Mouse (Mus musculus): Measurements from ENCODE around the gene Lim2. TPM values are rescaled to one million over a fixed set of nuclear protein-coding genes. Genes with fewer than 3 reads are reported as not detected.

Lim2 gene
- total and polyA plus RNA-seq, 3 experiments, result not detected

- Histone ChIP-seq H3K4me1 (ENCODE audit: insufficient read depth, low read depth, low read length) (peaks cover 58% of the 10 kb centered on the region), H3K9me3 (replicated peaks) (no peaks in the 10 kb centered on the region), H3K36me3 (replicated peaks) (peaks cover 88% of the 10 kb centered on the region), H3K4me3 (ENCODE audit: low read depth, low read length) (no peak overlapping the region), H3K27me3 (ENCODE audit: insufficient read depth, low read length) (no peaks in the 10 kb centered on the region)
- ATAC-seq (ENCODE audit: extremely low read depth, insufficient number of reproducible peaks, low FRiP score, poor library complexity, severe bottlenecking) (no peak), DNase-seq (ENCODE audit: low spot score) (no peak)
- TF ChIP-seq CTCF (IDR thresholded peaks at IDR 0.05; ENCODE audit: low read depth, low read length), result no peak
Observed at GRCm38 (mm10) chr7:43449811-43450210, 22.3 kb downstream of the Lim2 start.

GRCm38 (mm10) chr7:43451726-43452125, 24.3 kb downstream of the Lim2 start:
- H3K4me3 ChIP-seq (ENCODE audit: low read depth, low read length), result no peak overlapping the region
- ATAC-seq (ENCODE audit: extremely low read depth, insufficient number of reproducible peaks, low FRiP score, poor library complexity, severe bottlenecking) (no peak), DNase-seq (ENCODE audit: low spot score) (no peak)
- H3K4me1 ChIP-seq (ENCODE audit: insufficient read depth, low read depth, low read length), result peaks cover 41% of the 10 kb centered on the region
- TF ChIP-seq GATA2 (IDR thresholded peaks at IDR 0.05; ENCODE audit: borderline replicate concordance, low read depth, low read length) (no peak), TAL1 (conservative IDR thresholded peaks at IDR 0.05; ENCODE audit: low read depth, low read length) (no peak), POLR2AphosphoS5 (IDR thresholded peaks at IDR 0.05; ENCODE audit: insufficient replicate concordance, low read depth, low read length) (no peak), CTCF (IDR thresholded peaks at IDR 0.05; ENCODE audit: low read depth, low read length) (no peak), GATA1 (IDR thresholded peaks at IDR 0.05; ENCODE audit: borderline replicate concordance, low read length) (no peak)
- H3K27me3 ChIP-seq (ENCODE audit: insufficient read depth, low read length), result no peaks in the 10 kb centered on the region
- H3K9me3 ChIP-seq (replicated peaks), result no peaks in the 10 kb centered on the region
- peaks cover 93% of the 10 kb centered on the region for H3K36me3 ChIP-seq (replicated peaks)

DNA sequence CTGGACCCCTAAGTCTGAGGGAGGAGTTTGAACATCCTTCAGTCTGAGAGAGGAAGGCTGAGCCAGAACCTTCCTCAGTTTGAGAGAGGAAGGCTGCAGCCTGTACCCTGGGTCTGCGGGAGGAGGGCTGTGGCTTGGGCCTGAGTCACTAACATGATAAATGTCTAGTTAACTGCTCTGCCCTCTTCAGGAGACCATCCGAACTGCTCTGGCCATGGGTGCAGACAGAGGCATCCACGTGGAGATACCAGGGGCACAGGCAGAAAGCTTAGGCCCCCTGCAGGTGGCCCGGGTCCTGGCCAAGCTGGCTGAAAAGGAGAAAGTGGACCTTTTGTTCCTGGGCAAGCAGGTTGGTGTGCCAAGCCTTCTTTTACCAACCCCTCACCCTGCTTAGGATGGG, 25.1 kb downstream of the Lim2 start:
- Histone ChIP-seq H3K9me3 (replicated peaks) (no peaks in the 10 kb centered on the region), H3K36me3 (replicated peaks) (peaks cover 93% of the 10 kb centered on the region), H3K27me3 (ENCODE audit: insufficient read depth, low read length) (no peaks in the 10 kb centered on the region), H3K4me1 (ENCODE audit: insufficient read depth, low read depth, low read length) (peaks cover 32% of the 10 kb centered on the region), H3K4me3 (ENCODE audit: low read depth, low read length) (no peak overlapping the region)
- TF ChIP-seq GATA2 (IDR thresholded peaks at IDR 0.05; ENCODE audit: borderline replicate concordance, low read depth, low read length) (no peak), CTCF (IDR thresholded peaks at IDR 0.05; ENCODE audit: low read depth, low read length) (no peak), GATA1 (IDR thresholded peaks at IDR 0.05; ENCODE audit: borderline replicate concordance, low read length) (no peak), TAL1 (conservative IDR thresholded peaks at IDR 0.05; ENCODE audit: low read depth, low read length) (no peak), POLR2AphosphoS5 (IDR thresholded peaks at IDR 0.05; ENCODE audit: insufficient replicate concordance, low read depth, low read length) (no peak)
- 0 out of 2 replicates have a peak, but pooled peaks have one; percentile 18 for ATAC-seq (ENCODE audit: extremely low read depth, insufficient number of reproducible peaks, low FRiP score, poor library complexity, severe bottlenecking)
- DNase-seq (ENCODE audit: low spot score), result no peak

DNA sequence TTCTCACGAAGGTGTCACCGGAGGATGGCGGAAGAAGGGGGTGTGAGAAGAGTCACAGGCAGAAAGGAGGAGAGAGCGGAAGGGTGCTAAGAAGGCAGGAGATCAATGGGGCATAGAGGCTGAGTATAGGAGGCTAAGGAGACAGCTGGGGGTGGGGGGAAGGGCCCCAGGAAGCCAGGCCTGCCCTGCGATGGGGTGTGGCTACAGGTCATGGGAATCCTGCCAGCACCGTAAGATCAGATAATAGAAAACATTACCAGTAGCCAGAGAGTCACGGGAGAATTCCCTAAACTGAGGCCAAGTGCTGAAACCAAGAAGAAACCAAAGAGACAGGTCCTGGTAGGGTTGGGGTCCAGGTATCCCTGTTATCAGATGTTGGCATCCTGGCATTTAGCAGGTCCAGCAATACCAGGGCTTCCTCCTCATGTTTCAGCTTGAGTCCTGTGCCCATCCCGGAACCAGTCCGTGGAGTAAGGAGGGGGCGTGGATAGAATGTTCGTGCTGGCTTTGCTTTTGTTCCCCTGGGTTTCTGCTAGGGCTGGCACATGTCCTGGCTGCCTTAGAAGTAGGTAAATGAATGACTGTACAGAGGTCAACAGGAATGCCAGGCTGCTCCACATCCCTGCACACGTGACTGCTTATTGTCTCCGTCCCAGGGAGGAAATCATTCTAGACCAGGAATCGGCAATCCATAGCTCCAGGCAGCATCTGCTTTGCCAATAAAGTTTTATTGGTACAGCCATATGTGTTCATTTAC, 26.3 kb downstream of the Lim2 start:
- H3K4me1 ChIP-seq (ENCODE audit: insufficient read depth, low read depth, low read length), result peaks cover 23% of the 10 kb centered on the region
- no peaks in the 10 kb centered on the region for H3K9me3 ChIP-seq (replicated peaks)
- H3K4me3 ChIP-seq (ENCODE audit: low read depth, low read length), result no peak overlapping the region
- no peak for DNase-seq (ENCODE audit: low spot score)
- H3K36me3 ChIP-seq (replicated peaks), result peaks cover 88% of the 10 kb centered on the region
- TF ChIP-seq GATA1 (IDR thresholded peaks at IDR 0.05; ENCODE audit: borderline replicate concordance, low read length) (no peak), TAL1 (conservative IDR thresholded peaks at IDR 0.05; ENCODE audit: low read depth, low read length) (no peak), GATA2 (IDR thresholded peaks at IDR 0.05; ENCODE audit: borderline replicate concordance, low read depth, low read length) (no peak), CTCF (IDR thresholded peaks at IDR 0.05; ENCODE audit: low read depth, low read length) (no peak), POLR2AphosphoS5 (IDR thresholded peaks at IDR 0.05; ENCODE audit: insufficient replicate concordance, low read depth, low read length) (no peak)
- H3K27me3 ChIP-seq (ENCODE audit: insufficient read depth, low read length), result no peaks in the 10 kb centered on the region
- ATAC-seq (ENCODE audit: extremely low read depth, insufficient number of reproducible peaks, low FRiP score, poor library complexity, severe bottlenecking), result no peak

DNA sequence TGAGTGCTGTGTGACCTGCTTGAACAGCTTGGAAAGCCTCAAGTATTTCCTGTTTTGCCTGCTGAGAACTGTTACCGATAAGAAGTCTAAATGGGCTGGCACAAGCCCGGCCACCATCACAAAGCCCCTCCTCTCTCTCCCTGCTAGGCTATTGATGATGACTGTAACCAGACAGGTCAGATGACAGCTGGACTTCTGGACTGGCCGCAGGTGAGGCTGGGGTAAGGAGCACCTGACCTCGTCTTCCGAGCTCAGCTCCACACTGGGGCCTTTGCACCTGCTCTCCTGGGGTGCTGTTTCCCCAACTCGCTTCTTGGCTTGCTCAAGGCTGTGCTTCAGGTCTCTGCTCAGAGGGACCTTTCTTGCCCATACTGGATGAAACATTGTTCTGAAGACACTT, 26.9 kb downstream of the Lim2 start:
- Histone ChIP-seq H3K4me3 (ENCODE audit: low read depth, low read length) (no peak overlapping the region), H3K4me1 (ENCODE audit: insufficient read depth, low read depth, low read length) (peaks cover 21% of the 10 kb centered on the region), H3K9me3 (replicated peaks) (no peaks in the 10 kb centered on the region), H3K27me3 (ENCODE audit: insufficient read depth, low read length) (no peaks in the 10 kb centered on the region), H3K36me3 (replicated peaks) (peaks cover 84% of the 10 kb centered on the region)
- no peak for TF ChIP-seq POLR2AphosphoS5 (IDR thresholded peaks at IDR 0.05; ENCODE audit: insufficient replicate concordance, low read depth, low read length)
- TF ChIP-seq GATA1 (IDR thresholded peaks at IDR 0.05; ENCODE audit: borderline replicate concordance, low read length), result no peak
- TF ChIP-seq GATA2 (IDR thresholded peaks at IDR 0.05; ENCODE audit: borderline replicate concordance, low read depth, low read length), result no peak
- no peak for TF ChIP-seq CTCF (IDR thresholded peaks at IDR 0.05; ENCODE audit: low read depth, low read length)
- TF ChIP-seq TAL1 (conservative IDR thresholded peaks at IDR 0.05; ENCODE audit: low read depth, low read length), result no peak
- no peak for DNase-seq (ENCODE audit: low spot score)
- ATAC-seq (ENCODE audit: extremely low read depth, insufficient number of reproducible peaks, low FRiP score, poor library complexity, severe bottlenecking), result no peak

- Histone ChIP-seq H3K9me3 (replicated peaks) (no peaks in the 10 kb centered on the region), H3K4me3 (ENCODE audit: low read depth, low read length) (no peak within 1 kb of the TSS), H3K27me3 (ENCODE audit: insufficient read depth, low read length) (peaks cover 41% of the 10 kb centered on the region), H3K4me1 (ENCODE audit: insufficient read depth, low read depth, low read length) (peaks cover 24% of the 10 kb centered on the region), H3K36me3 (replicated peaks) (peaks cover 3% of the 10 kb centered on the region)
- DNase-seq (ENCODE audit: low spot score) (no peak), ATAC-seq (ENCODE audit: extremely low read depth, insufficient number of reproducible peaks, low FRiP score, poor library complexity, severe bottlenecking) (no peak)
- TF ChIP-seq CTCF (IDR thresholded peaks at IDR 0.05; ENCODE audit: low read depth, low read length), result no peak
Observed at GRCm38 (mm10) chr7:43462851-43463250, 35.4 kb downstream of the Lim2 start, which contains the start of gene Vsig10l. Gene Vsig10l, plus strand, starts transcription at chr7:43463151.

Data from G1E (cell line).